Mouse (Mus musculus): ENCODE measurements around the gene Gp1ba. TPM values are rescaled to one million over a fixed set of nuclear protein-coding genes. Genes with fewer than 3 reads are reported as not detected.
A peak's percentile ranks its signal among the peaks of the same experiment; 100 is the strongest.

Gene Gp1ba
- 1.1 and 3.1 TPM in 2 replicates for total RNA-seq (2014; fragmentation: Nextera tagmentation)
- total RNA-seq (2017) = 2.8 and 3.4 TPM in 2 replicates
- polyA plus RNA-seq (2012) = 9.0 TPM in 2 replicates

DNA sequence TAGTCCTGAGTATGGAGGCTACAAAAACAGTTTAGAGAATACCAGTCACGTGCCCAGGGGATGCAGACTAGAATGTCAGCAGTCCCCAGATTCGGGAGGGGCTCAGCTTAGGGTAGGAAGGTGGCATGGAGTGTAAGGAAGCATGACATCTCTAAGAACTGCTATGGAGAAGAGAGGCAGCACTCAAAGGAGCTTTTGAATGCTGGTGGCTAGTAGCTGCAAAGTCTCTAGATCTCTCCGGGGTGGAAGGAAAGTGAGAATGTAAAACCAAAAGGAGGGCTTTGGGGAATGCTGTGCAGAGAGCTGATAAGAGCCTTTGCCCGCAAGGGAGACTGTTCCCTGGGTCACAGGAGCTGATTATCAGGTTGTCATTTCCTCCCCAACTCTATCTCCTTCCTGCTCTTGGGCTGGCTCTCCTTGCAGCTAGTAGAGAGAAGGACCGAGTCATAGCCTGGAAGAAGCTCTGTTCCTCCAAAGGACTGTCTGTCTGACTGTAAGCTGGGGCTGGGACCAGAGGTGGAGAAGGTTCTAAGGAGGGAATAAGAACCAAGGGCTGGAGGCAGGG is at the start of gene Gp1ba:
Gene Gp1ba, plus strand, starts transcription at position 409 of the 565 bp plus-strand sequence.
- Histone ChIP-seq H3K27me3 (ENCODE audit: insufficient read depth, low read length) (no peaks in the 10 kb centered on the region), H3K4me3 (ENCODE audit: low read depth, low read length) (peak within 1 kb of the TSS; percentile 54; the same call in 1 of the 2 replicates), H3K4me1 (ENCODE audit: insufficient read depth, low read depth, low read length) (peaks cover 61% of the 10 kb centered on the region), H3K9me3 (replicated peaks) (no peaks in the 10 kb centered on the region), H3K36me3 (replicated peaks) (peaks cover 35% of the 10 kb centered on the region)
- TF ChIP-seq POLR2AphosphoS5 (IDR thresholded peaks at IDR 0.05; ENCODE audit: insufficient replicate concordance, low read depth, low read length) = no peak
- no peak for TF ChIP-seq GATA1 (IDR thresholded peaks at IDR 0.05; ENCODE audit: borderline replicate concordance, low read length)
- TF ChIP-seq TAL1 (conservative IDR thresholded peaks at IDR 0.05; ENCODE audit: low read depth, low read length) = peak; percentile 75
- DNase-seq (ENCODE audit: low spot score) = peak; percentile 74
- peak; percentile 90 for ATAC-seq (ENCODE audit: extremely low read depth, insufficient number of reproducible peaks, low FRiP score, poor library complexity, severe bottlenecking)

DNA sequence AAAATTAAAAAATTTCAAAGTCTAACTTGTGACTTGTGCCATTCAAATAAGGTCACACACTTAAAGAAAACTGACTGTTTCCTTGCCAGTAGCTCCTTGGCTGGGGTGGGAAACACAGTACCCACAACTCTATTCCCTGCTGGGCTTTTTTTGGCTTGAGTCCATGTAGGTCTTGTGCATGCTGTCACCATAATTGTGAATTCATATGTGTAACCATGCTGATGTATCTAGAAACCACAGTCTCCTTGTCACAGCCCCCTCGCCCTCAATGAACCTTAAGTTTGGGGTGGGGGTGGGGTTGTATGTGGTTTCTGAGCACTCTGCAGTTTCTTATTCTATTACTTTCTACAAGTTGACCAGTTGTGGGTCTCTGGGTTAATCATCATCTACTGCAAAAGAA is 47.2 kb upstream of the Gp1ba start:
- Histone ChIP-seq H3K4me3 (ENCODE audit: low read depth, low read length) (no peak overlapping the region), H3K36me3 (replicated peaks) (peaks cover 60% of the 10 kb centered on the region), H3K9me3 (replicated peaks) (no peaks in the 10 kb centered on the region), H3K4me1 (ENCODE audit: insufficient read depth, low read depth, low read length) (peaks cover 16% of the 10 kb centered on the region), H3K27me3 (ENCODE audit: insufficient read depth, low read length) (no peaks in the 10 kb centered on the region)
- ATAC-seq (ENCODE audit: extremely low read depth, insufficient number of reproducible peaks, low FRiP score, poor library complexity, severe bottlenecking) = no peak
- TF ChIP-seq POLR2AphosphoS5 (IDR thresholded peaks at IDR 0.05; ENCODE audit: insufficient replicate concordance, low read depth, low read length) (no peak), TAL1 (conservative IDR thresholded peaks at IDR 0.05; ENCODE audit: low read depth, low read length) (no peak), GATA1 (IDR thresholded peaks at IDR 0.05; ENCODE audit: borderline replicate concordance, low read length) (no peak), GATA2 (IDR thresholded peaks at IDR 0.05; ENCODE audit: borderline replicate concordance, low read depth, low read length) (no peak), CTCF (IDR thresholded peaks at IDR 0.05; ENCODE audit: low read depth, low read length) (no peak)
- DNase-seq (ENCODE audit: low spot score) = no peak

DNA sequence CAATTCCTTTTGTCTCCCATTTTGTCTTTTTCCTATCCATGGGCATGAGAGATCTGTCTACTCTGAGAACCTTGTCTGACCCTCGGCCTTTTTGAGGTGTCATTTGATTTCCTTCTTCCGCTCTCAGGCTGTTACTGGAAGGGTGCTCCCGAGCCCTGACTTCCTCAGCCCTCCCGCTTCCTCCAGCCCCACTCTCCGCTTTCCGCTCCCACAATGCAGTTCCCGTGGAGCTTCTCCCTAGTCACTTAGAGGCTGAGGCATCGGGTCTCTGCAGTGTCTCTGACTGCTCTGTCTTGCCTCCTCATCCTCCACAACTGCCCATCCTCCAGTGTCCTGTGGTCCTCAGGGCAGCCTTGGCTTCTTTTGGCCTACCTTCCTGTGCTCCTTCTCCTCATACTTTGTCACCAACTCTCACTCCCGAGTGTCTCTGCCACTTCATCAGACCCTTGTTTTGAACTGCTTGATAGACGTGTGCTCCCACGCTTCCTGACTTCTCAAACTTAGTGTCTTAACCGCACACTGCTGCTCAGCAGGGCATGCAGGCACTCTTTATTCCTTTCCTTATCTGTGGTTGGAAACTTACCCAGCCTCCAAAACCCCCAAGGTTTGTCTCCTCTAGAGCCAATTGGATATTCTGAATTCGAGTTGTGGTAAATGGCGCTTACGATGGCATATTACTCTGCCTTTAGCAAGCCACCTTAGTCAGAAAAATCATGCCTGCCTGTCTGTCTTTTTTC is 44.5 kb upstream of the Gp1ba start:
- DNase-seq (ENCODE audit: low spot score) (no peak), ATAC-seq (ENCODE audit: extremely low read depth, insufficient number of reproducible peaks, low FRiP score, poor library complexity, severe bottlenecking) (no peak)
- Histone ChIP-seq H3K9me3 (replicated peaks) (no peaks in the 10 kb centered on the region), H3K4me1 (ENCODE audit: insufficient read depth, low read depth, low read length) (peaks cover 25% of the 10 kb centered on the region), H3K4me3 (ENCODE audit: low read depth, low read length) (no peak overlapping the region), H3K36me3 (replicated peaks) (peaks cover 69% of the 10 kb centered on the region), H3K27me3 (ENCODE audit: insufficient read depth, low read length) (no peaks in the 10 kb centered on the region)
- TF ChIP-seq TAL1 (conservative IDR thresholded peaks at IDR 0.05; ENCODE audit: low read depth, low read length) (no peak), CTCF (IDR thresholded peaks at IDR 0.05; ENCODE audit: low read depth, low read length) (no peak), POLR2AphosphoS5 (IDR thresholded peaks at IDR 0.05; ENCODE audit: insufficient replicate concordance, low read depth, low read length) (no peak), GATA2 (IDR thresholded peaks at IDR 0.05; ENCODE audit: borderline replicate concordance, low read depth, low read length) (no peak), GATA1 (IDR thresholded peaks at IDR 0.05; ENCODE audit: borderline replicate concordance, low read length) (no peak)

DNA sequence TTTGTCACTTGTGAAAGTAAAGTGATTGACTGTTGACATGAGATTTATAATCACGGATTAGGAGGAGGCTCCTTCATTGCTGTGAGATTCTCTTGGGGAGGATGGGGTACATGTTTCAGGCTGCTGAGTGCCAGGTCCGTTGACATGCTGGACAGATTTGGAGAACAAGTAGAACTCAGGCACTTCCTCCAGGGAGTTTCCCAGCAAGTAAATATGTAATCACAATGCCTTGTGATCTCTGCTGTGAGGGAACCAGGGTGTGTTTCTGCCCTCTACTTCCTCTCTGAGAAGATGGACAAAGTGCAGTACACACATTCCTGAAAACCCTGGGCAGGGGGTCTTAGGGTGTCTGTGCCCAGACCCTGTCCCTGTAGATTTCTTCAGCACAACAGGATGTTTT is 43.3 kb upstream of the Gp1ba start:
- H3K4me1 ChIP-seq (ENCODE audit: insufficient read depth, low read depth, low read length) = peaks cover 25% of the 10 kb centered on the region
- no peak for TF ChIP-seq GATA2 (IDR thresholded peaks at IDR 0.05; ENCODE audit: borderline replicate concordance, low read depth, low read length)
- TF ChIP-seq TAL1 (conservative IDR thresholded peaks at IDR 0.05; ENCODE audit: low read depth, low read length) = no peak
- TF ChIP-seq GATA1 (IDR thresholded peaks at IDR 0.05; ENCODE audit: borderline replicate concordance, low read length) = no peak
- no peak for TF ChIP-seq CTCF (IDR thresholded peaks at IDR 0.05; ENCODE audit: low read depth, low read length)
- no peak for TF ChIP-seq POLR2AphosphoS5 (IDR thresholded peaks at IDR 0.05; ENCODE audit: insufficient replicate concordance, low read depth, low read length)
- DNase-seq (ENCODE audit: low spot score) = no peak

DNA sequence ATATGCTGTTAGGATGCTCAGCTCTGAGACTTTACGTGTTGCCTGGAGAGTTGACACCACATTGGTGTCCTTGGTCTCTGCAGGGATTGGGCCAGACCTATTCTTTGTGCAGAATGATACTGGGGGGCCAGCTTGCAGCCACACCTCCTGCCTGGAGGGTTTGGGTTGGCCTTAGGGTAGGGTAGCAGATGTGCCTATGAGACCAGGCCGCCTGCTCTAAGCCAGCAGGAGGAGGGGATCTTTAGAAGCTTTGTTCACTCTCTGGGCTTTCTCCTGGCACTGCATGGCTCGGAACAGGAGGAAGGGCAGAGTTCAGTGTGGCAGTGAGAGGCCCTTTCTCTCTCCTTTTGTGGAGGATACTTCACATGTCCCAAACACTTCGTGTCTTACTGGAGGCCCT is 42.8 kb upstream of the Gp1ba start:
- Histone ChIP-seq H3K4me1 (ENCODE audit: insufficient read depth, low read depth, low read length) (peaks cover 25% of the 10 kb centered on the region), H3K9me3 (replicated peaks) (no peaks in the 10 kb centered on the region), H3K4me3 (ENCODE audit: low read depth, low read length) (no peak overlapping the region), H3K36me3 (replicated peaks) (peaks cover 76% of the 10 kb centered on the region), H3K27me3 (ENCODE audit: insufficient read depth, low read length) (no peaks in the 10 kb centered on the region)
- no peak for ATAC-seq (ENCODE audit: extremely low read depth, insufficient number of reproducible peaks, low FRiP score, poor library complexity, severe bottlenecking)
- no peak for TF ChIP-seq TAL1 (conservative IDR thresholded peaks at IDR 0.05; ENCODE audit: low read depth, low read length)
- TF ChIP-seq GATA1 (IDR thresholded peaks at IDR 0.05; ENCODE audit: borderline replicate concordance, low read length) = no peak
- no peak for TF ChIP-seq CTCF (IDR thresholded peaks at IDR 0.05; ENCODE audit: low read depth, low read length)
- no peak for DNase-seq (ENCODE audit: low spot score)

More for the DNA sequence above, 43.3 kb upstream of the Gp1ba start:
- Histone ChIP-seq H3K27me3 (ENCODE audit: insufficient read depth, low read length) (no peaks in the 10 kb centered on the region), H3K36me3 (replicated peaks) (peaks cover 75% of the 10 kb centered on the region), H3K4me3 (ENCODE audit: low read depth, low read length) (no peak overlapping the region), H3K9me3 (replicated peaks) (no peaks in the 10 kb centered on the region)
- ATAC-seq (ENCODE audit: extremely low read depth, insufficient number of reproducible peaks, low FRiP score, poor library complexity, severe bottlenecking) = no peak

DNA sequence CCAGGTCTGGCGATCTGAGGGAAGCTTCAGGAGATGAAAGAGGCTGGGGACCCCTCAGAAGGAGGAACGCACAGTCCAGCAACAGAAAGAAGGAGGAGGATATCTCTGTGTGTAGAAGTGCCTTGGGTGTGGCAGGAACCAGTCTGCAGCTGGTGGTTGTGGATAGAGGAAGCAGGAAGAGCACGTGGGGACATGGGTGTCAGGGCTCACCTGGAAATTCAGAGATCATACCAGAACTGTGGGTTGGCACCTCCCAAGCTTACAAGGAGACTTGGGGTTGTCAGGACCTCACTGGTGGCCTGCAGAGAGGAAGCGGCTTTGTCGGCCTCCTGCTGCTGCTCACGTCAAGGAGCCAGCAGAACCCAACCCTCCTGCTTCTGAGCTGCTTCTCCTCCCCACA is 41.6 kb upstream of the Gp1ba start:
- no peak for ATAC-seq (ENCODE audit: extremely low read depth, insufficient number of reproducible peaks, low FRiP score, poor library complexity, severe bottlenecking)
- no peak overlapping the region for H3K4me3 ChIP-seq (ENCODE audit: low read depth, low read length)
- no peaks in the 10 kb centered on the region for H3K27me3 ChIP-seq (ENCODE audit: insufficient read depth, low read length)
- TF ChIP-seq POLR2AphosphoS5 (IDR thresholded peaks at IDR 0.05; ENCODE audit: insufficient replicate concordance, low read depth, low read length) (no peak), CTCF (IDR thresholded peaks at IDR 0.05; ENCODE audit: low read depth, low read length) (no peak), GATA2 (IDR thresholded peaks at IDR 0.05; ENCODE audit: borderline replicate concordance, low read depth, low read length) (no peak), GATA1 (IDR thresholded peaks at IDR 0.05; ENCODE audit: borderline replicate concordance, low read length) (no peak), TAL1 (conservative IDR thresholded peaks at IDR 0.05; ENCODE audit: low read depth, low read length) (no peak)
- peaks cover 18% of the 10 kb centered on the region for H3K4me1 ChIP-seq (ENCODE audit: insufficient read depth, low read depth, low read length)
- H3K36me3 ChIP-seq (replicated peaks) = peaks cover 85% of the 10 kb centered on the region
- DNase-seq (ENCODE audit: low spot score) = no peak
- H3K9me3 ChIP-seq (replicated peaks) = no peaks in the 10 kb centered on the region

Measured in G1E (cell line).